Mouse (Mus musculus): Measurements from ENCODE around the gene Cnpy3. TPM values are rescaled to one million over a fixed set of nuclear protein-coding genes. Genes with fewer than 3 reads are reported as not detected.
"Not testable (repeated sequence)": the region's sequence is repeated elsewhere in the genome, so short reads cannot be mapped to it uniquely, and the experiment has no call there.

Cnpy3 gene
- total RNA-seq, 2 experiments from 2014 or later = 65.1 to 68.1 TPM

GRCm38 (mm10) chr17:46776087-46776486 lies 24.1 kb upstream of the Cnpy3 start:
- intact Hi-C loops (cut with DNase I) = no loop called here
- DNase-seq (ENCODE audit: extremely low spot score in 1 of 2, low spot score in 2 of 2) = no peak
- no peak for TF ChIP-seq CTCF (IDR thresholded peaks at IDR 0.05)
- no peak overlapping the region for H3K4me3 ChIP-seq
- no peak overlapping the region for H3K27ac ChIP-seq

- no peak for TF ChIP-seq CTCF (IDR thresholded peaks at IDR 0.05)
- intact Hi-C loops (cut with DNase I) = no loop called here
- Histone ChIP-seq H3K4me3 (no peak overlapping the region), H3K27ac (no peak overlapping the region)
- no peak for DNase-seq (ENCODE audit: extremely low spot score in 1 of 2, low spot score in 2 of 2)
These were observed 23.1 kb upstream of the Cnpy3 start for GRCm38 (mm10) chr17:46775070-46775469.

GRCm38 (mm10) chr17:46774131-46774472 lies 22.1 kb upstream of the Cnpy3 start:
- no peak for DNase-seq (ENCODE audit: extremely low spot score in 1 of 2, low spot score in 2 of 2)
- Histone ChIP-seq H3K27ac (no peak overlapping the region), H3K4me3 (no peak overlapping the region)
- TF ChIP-seq CTCF (IDR thresholded peaks at IDR 0.05) = no peak
- intact Hi-C loops (cut with DNase I) = no loop called here

DNA sequence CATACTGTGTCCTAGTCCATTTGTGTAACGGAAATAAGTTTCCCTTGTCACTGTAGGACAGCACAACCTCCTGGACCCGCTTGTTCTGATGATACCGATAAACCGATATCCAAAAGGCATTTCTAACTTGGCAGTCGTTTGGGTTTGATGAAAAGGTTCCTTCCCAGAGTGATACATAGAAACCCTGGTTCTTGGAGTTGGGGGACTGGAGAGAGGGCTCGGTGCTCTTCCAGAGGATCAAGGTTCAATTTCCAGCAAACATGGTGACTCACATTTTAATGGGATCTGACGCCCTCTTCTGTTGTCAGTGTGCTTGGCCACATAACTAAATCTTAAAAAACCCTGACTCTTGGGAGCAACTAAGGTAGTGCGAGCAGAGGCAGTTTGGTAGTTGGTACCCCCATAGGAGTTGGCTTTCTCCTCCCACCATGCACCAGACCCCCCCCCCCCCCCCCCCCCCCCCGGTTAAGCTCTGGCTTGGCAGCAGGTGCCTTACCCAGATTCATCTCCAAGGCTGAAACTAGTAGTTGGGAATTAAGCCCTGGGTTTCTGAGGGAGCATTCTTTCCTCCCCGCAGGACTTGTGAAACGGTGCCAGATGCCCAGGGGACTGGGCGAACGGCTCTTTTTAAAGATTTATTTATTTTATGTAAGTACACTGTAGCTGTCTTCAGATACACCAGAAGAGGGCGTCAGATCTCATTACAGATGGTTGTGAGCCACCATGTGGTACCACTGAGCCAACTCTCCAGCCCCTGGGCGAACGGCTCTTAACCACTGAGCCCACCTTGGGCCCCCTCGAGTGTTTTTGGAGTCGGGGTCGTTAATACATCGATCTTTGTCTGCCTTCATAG lies 21.5 kb upstream of the Cnpy3 start:
- peak overlapping the region; percentile 86 for H3K4me3 ChIP-seq
- no peak for DNase-seq (ENCODE audit: extremely low spot score in 1 of 2, low spot score in 2 of 2)
- peak; percentile 26 for TF ChIP-seq CTCF (IDR thresholded peaks at IDR 0.05)
- peak overlapping the region; percentile 87; the same call in 1 of the 2 replicates for H3K27ac ChIP-seq
- intact Hi-C loops (cut with DNase I) = loop anchor here (2.0 kb wide), 1 partner anchor 21 kb away; the partner anchor contains the start of gene Cnpy3

DNA sequence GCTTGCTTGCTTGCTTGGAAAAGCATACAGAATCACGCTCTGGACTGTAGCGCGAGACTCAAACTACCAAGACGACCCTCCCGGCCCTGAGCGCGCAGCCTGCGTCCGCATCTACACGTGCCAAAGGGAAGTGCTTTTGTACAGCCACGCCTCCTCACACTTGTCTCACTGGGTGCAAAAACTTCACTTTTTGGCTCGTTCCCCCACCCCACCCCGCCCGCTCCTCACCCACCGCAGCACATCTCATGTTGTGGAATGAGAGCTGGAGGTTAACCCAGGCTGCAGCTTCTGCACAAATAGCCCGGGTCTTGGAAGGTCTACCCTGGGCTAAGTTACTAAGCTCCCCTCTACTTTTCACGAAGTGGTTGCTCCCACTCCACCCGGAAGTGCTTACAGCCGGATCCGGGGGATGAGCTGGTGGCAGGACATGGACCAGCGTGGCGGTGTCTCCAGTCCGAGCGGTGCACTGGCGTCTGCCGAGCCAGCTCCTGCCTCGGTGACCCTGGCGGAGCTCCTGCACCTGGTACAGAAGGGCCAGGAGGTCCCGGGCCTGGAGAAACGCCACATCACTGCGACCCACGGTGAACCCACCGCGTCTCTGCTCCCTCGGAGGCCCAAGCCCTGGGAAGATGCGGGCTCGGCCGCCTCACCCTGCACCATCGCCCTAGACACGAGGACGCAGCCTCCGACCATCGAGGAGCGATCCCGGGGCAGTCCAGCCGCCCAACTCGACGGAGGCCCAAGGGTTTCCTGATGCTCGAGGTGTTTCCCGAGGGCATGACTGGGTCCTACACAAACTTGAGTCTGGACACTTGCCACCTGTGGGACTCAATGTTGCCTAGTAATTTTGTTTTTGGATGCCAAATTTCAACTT lies 20.6 kb upstream of the Cnpy3 start, which contains the start of gene 2310039H08Rik:
2310039H08Rik (plus strand) TSS at position 232 of the 874 bp plus-strand sequence.
- peak; percentile 80 to 82 for DNase-seq (ENCODE audit: extremely low spot score in 1 of 2, low spot score in 2 of 2)
- intact Hi-C loops (cut with DNase I) = loop anchor here (2.0 kb wide), 1 partner anchor 20 kb away; the partner anchor contains the start of gene Cnpy3
- Histone ChIP-seq H3K27ac (peak within 1 kb of the TSS; percentile 87), H3K4me3 (peak within 1 kb of the TSS; percentile 86)
- TF ChIP-seq CTCF (IDR thresholded peaks at IDR 0.05) = no peak

DNA sequence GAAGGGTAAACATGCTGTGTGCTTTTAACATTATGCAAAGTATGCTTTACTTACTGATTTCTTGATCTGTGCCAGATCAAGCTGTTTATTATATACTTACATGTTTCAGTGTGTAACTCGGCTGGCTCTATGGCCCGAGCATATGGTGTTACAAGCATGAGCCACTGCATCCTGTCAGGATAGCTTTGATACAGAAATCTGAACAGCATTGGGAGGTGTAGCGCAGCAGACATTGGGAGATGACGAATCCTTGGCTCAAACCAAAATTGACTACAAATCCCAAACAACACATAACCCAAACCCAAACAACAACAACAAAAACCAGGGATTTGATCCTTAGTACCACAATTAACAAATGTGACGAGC lies 20.0 kb upstream of the Cnpy3 start:
- peak overlapping the region; percentile 86 for H3K4me3 ChIP-seq
- no peak for DNase-seq (ENCODE audit: extremely low spot score in 1 of 2, low spot score in 2 of 2)
- intact Hi-C loops (cut with DNase I) = loop anchor here (2.0 kb wide), 1 partner anchor 19 kb away; the partner anchor contains the start of gene Cnpy3
- TF ChIP-seq CTCF (IDR thresholded peaks at IDR 0.05) = no peak
- H3K27ac ChIP-seq = peak overlapping the region; percentile 87

DNA sequence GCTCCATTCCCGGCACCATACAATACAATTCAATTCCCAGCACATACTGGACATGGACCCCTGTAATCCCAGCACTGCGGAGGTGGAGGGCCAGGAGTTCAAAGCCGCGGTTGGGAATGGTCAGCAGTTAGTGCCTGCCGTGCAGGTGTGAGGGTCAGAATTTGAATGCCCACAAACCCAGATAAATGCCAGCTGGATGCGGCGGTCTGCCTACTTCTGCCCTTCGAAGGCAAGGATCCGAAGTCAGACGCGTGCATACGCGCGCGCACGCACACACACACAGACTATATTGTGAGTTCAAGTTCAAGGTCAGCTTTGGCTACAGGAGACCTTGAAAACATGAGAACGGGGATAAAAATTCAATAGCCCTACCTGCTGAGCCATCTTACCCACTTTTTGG lies 19.6 kb upstream of the Cnpy3 start:
- H3K4me3 ChIP-seq = peak overlapping the region; percentile 86
- intact Hi-C loops (cut with DNase I) = loop anchor here (2.0 kb wide), 1 partner anchor 19 kb away; the partner anchor contains the start of gene Cnpy3

DNA sequence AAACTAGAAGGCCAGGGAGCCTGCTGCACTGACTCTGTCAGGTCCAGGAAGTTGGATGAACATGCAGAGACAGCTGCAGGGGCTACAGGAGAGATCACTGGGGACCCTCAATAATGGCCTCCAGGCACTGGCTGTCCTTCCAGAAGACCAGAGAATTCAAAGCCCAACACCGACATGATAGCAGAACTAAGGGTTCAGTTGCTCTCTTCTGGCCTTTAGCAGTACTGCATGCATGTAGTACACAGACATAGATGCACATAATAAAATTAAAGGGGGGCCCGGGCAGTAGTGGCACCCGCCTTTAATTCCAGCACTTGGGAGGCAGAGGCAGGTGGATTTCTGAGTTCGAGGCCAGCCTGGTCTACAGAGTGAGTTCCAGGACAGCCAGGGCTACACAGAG lies 19.0 kb upstream of the Cnpy3 start:
- DNase-seq (ENCODE audit: extremely low spot score in 1 of 2, low spot score in 2 of 2) = no peak
- intact Hi-C loops (cut with DNase I) = no loop called here
- no peak overlapping the region for H3K4me3 ChIP-seq
- H3K27ac ChIP-seq = no peak overlapping the region
- TF ChIP-seq CTCF (IDR thresholded peaks at IDR 0.05) = peak; percentile 15

More for the DNA sequence above, 19.6 kb upstream of the Cnpy3 start:
- H3K27ac ChIP-seq = peak overlapping the region; percentile 87; the same call in 1 of the 2 replicates
- TF ChIP-seq CTCF (IDR thresholded peaks at IDR 0.05) = no peak
- DNase-seq (ENCODE audit: extremely low spot score in 1 of 2, low spot score in 2 of 2) = no peak

- DNase-seq (ENCODE audit: extremely low spot score in 1 of 2, low spot score in 2 of 2) = no peak
- intact Hi-C loops (cut with DNase I) = no loop called here
- H3K27ac ChIP-seq = no peak overlapping the region
- no peak for TF ChIP-seq CTCF (IDR thresholded peaks at IDR 0.05)
- no peak overlapping the region for H3K4me3 ChIP-seq
These were observed 18.5 kb upstream of the Cnpy3 start for GRCm38 (mm10) chr17:46770546-46770945.

DNA sequence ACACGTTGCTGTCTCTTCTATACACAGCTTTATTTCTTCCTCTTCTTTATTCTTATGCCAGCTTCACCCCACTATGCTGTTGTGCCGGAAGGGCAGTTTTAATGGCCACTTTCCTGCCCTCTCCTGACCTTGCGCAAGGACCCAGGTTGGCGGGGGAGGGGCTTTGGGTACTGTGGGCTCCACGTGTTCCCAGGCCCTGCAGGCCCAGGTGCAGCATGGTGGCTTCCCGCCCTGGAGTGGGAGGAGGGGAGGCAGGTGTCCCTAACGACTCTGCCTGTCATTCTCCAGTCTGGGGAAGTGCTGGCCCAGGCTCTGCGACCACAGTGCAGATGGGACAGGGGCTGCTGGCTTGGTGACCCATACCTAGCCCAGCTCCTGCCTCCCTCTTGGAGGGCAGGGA lies 15.9 kb upstream of the Cnpy3 start:
- intact Hi-C loops (cut with DNase I) = no loop called here
- DNase-seq (ENCODE audit: extremely low spot score in 1 of 2, low spot score in 2 of 2) = no peak
- no peak overlapping the region for H3K27ac ChIP-seq
- no peak for TF ChIP-seq CTCF (IDR thresholded peaks at IDR 0.05)
- no peak overlapping the region for H3K4me3 ChIP-seq

DNA sequence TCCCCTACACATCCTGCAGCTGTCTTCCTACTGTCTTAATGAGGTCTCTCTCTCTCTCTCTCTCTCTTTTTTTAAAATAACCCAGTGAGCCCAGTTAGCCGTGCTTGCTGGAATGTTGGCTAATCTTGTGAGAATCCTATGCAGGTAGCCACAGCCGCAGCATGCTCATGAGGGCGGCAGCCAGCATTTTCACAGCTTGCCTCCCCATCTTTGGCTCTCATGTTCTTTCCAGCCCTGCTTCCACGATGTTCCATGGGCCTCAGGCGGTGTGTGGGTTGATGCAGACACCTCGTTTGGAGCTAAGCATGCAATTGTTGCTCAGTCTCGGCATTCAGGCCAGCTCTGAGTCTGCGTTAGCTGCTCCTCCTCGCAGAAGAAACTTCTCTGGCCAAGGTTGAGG lies 12.9 kb upstream of the Cnpy3 start:
- H3K4me3 ChIP-seq; intact Hi-C loops (cut with DNase I): not testable (repeated sequence)
- H3K27ac ChIP-seq = peak overlapping the region; percentile 77
- DNase-seq (ENCODE audit: extremely low spot score in 1 of 2, low spot score in 2 of 2) = peak in 1 of 2 experiments; percentile 60

GRCm38 (mm10) chr17:46763544-46763943 lies 11.5 kb upstream of the Cnpy3 start, which contains the start of gene Ptcra:
Ptcra (minus strand) TSS chr17:46763712.
- Histone ChIP-seq H3K27ac (peak within 1 kb of the TSS; percentile 55), H3K4me3 (no peak within 1 kb of the TSS)
- intact Hi-C loops (cut with DNase I) = no loop called here
- TF ChIP-seq CTCF (IDR thresholded peaks at IDR 0.05) = no peak
- DNase-seq (ENCODE audit: extremely low spot score in 1 of 2, low spot score in 2 of 2) = no peak
